Mouse (Mus musculus) retina, postnatal 7 days (tissue): ENCODE data around the gene Olfr154.
"Not testable (repeated sequence)": the region's sequence is repeated elsewhere in the genome, so short reads cannot be mapped to it uniquely, and the experiment has no call there.

ENCODE experiments used
- DNase-seq: peaks from one replicate; pipeline ENCODE4 v3.0.0-alpha.2; 2012; ENCODE audit warnings: low read depth, low spot score

Olfr154 gene

GRCm38 (mm10) chr2:85664355-85664754 lies at the start of gene Olfr154:
Olfr154 (minus strand) TSS chr2:85664455.
- not testable (repeated sequence) for DNase-seq

- DNase-seq: no peak
These were observed 46.9 kb upstream of the Olfr154 start for GRCm38 (mm10) chr2:85711159-85711558.

DNA sequence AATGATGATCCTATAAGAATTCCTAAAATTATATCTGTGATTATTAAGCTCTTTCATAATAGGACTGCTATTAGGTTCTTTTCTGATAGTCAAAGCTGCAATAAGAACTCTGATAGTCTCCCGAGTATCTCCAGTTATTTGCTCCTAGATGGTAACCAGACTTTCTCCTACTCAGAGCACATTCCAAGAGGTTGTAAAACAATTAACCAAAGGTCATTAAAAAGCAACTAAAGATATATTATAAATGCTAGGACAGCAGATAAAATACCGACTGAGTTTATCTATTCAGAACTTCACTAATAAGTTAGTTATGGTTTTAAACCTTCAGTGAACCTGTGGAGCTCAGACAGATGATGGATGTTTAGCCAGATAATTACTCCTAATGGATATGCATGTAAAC lies 46.4 kb upstream of the Olfr154 start:
- DNase-seq: not testable (repeated sequence)

DNA sequence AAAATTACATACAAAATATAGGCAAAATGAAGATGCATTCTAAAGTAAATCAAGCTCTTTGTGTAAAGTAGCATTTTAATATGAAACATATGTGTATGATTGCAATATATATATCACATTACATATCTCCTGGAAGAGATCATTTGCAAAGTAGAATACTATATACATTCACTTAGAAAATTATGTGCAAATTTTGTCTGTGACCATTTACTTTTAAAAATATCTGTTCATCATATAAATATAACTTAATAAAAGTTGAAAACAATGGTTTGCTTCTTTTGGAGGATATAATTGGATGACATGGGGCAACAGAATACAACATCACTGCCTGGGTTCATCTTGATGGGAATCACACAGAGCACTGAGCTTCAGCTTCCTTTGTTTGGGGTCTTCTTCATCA lies 24.9 kb upstream of the Olfr154 start, which contains the start of gene Olfr1008:
TSS of gene Olfr1008 (plus strand) at position 301 of the 400 bp plus-strand sequence.
- no peak for DNase-seq

GRCm38 (mm10) chr2:85678667-85679066 lies 14.4 kb upstream of the Olfr154 start, which contains the start of gene Olfr1006:
Olfr1006 (minus strand) TSS chr2:85678767.
- DNase-seq: no peak

GRCm38 (mm10) chr2:85650604-85651003 lies 13.7 kb downstream of the Olfr154 start, which contains the start of gene Olfr1002:
Olfr1002 (minus strand) TSS chr2:85650704.
- no peak for DNase-seq
